Mouse (Mus musculus) layer of hippocampus, adult 9-10 months (tissue): ENCODE results near the gene Cst9.

Experiments used
- DNase-seq: peaks from one replicate; pipeline ENCODE4 v3.0.0; 2022; ENCODE audit warnings: low spot score

The Cst9 gene

DNA sequence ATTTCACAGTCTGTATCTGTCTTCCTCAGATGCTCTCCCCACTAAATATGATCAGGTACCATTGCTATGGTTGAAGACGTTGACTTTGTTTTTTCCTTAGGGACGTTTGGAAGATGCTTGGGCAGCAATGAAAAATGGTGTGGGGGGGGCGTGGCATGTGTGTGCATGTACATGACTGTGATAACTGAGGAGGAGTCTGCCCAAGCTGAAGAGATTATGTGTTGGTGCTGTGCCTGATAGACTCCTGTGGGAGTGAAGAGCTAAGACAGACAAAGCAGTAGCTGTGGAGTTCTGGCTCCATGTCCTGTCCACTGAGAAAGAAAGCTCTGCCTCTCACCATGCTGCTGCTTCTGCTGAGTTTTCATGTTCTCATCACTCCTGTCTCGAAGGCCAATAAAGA is at the start of gene Cst9:
Cst9 (plus strand) TSS at position 236 of the 400 bp plus-strand sequence.
- DNase-seq = no peak

DNA sequence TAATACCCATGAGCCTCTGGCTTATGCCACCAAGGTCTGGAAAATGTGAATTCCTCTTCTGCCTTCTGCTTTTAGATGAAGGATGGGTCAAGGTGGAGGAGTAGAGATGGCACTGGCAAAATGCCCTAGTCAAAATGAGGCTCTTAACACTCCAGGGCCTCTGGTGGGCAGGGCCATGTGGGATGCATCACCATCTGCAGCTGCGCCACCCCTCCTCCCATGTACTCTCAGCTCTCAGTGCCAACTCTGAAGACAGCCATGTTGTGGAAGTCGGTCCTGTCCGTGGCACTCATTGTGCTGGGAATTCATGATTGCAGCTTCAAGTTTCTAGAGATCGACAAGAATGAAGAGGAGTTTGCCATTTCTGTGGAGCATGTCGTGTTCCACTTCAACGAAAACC is 45.8 kb upstream of the Cst9 start, which contains the start of gene Cst12:
Cst12 (plus strand) TSS at position 220 of the 400 bp plus-strand sequence.
- no peak for DNase-seq

DNA sequence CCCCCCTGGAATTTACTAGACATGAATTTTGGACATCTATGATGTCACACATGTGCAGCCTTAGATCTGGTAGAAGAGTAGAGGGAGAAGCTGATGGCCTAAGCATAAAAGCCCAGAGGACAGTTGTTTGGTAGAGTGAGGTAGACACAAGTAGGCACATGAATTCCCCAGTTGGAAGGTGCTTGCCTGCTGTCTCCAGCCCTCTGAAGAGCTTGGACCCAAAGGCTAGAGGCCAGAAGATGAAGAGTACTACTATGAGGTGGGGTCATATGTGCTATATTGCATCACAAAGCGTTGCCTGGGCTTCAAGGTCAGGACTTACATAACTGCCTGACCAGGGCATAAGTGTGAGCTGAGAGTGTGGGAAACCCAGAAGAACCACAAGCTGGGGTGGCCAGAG is 36.5 kb upstream of the Cst9 start, which contains the start of gene Cst8:
Cst8 (plus strand) TSS at position 301 of the 400 bp plus-strand sequence.
- no peak for DNase-seq

DNA sequence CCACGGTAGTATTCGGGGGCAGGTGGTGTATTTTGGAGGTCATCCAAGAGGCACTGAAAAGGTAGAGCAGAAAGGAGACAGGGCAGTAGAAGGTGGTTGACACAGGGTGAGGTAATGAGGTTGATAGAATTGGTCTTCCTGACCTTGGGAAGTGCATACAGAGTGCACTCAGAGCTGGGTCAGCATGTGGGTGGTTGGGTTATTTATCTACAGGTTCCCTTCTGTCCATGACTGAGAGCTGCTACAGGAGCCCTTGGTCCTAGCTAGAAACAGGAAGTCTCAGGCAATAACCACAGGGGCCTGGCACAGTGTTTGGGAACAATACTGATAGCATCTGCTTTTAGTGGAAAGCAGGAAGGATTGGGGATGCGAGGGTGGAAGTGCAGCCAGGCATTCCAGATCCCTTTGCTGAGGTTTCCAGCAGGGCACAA is 33.4 kb upstream of the Cst9 start:
- DNase-seq = no peak

DNA sequence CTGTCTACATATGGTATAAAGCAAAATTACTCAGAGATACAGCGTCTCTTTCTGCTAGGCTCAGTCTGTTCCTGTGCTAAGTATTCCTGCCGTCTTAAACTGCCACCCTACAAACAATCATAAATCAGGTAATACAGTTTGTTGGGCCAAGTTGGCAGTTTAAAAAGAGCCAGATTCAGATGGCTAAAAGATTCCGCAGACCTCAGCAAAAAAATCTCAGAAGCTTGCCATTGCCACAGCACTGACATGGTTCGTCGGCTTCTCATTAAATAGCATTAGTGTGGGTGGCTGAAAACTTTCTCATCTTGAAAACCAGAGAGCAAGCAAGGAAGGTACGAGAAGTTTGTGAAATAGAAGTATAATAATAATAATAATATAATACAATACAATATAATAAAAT is 28.3 kb upstream of the Cst9 start:
- no peak for DNase-seq

DNA sequence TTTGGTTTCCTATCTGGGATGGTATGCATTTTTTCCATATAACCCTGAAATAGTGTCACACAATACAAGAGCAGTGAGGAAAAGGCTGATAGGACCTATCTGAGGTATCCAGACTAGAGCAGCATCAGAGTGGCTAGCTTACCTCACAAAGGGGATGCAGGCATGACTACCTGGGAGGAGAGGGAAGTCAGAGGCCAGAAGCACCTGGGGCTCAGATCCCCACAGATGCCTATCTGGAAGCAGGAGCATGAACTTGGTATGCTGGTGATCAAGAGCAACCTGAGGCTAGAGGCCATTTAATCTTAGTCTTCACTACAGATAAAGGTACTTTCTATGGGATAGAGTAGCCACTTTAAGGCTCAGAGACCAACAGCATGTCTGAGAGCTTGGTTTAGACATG is 15.0 kb upstream of the Cst9 start, which contains the start of gene Cst13:
Cst13 (plus strand) TSS at position 173 of the 400 bp plus-strand sequence.
- DNase-seq = no peak

DNA sequence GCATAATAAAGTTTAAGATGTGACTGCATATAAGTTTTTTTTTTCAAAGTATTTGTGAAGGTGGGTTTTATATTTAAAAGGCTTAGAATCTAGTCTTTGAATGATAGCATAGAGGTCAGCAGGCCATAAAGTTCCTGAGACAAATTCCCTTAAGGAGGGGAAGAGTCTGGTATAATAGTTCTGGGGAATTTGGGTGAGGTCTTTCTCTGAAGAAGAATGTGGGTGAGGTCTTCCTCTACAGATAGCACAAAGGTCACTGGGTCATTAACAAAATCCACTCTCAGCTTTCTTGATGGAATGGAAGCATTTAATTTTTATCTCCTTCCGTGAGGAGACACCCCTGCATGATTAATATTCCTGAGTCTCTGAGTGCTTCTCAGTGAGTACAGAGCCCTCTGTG is 9.0 kb upstream of the Cst9 start:
- DNase-seq = no peak

DNA sequence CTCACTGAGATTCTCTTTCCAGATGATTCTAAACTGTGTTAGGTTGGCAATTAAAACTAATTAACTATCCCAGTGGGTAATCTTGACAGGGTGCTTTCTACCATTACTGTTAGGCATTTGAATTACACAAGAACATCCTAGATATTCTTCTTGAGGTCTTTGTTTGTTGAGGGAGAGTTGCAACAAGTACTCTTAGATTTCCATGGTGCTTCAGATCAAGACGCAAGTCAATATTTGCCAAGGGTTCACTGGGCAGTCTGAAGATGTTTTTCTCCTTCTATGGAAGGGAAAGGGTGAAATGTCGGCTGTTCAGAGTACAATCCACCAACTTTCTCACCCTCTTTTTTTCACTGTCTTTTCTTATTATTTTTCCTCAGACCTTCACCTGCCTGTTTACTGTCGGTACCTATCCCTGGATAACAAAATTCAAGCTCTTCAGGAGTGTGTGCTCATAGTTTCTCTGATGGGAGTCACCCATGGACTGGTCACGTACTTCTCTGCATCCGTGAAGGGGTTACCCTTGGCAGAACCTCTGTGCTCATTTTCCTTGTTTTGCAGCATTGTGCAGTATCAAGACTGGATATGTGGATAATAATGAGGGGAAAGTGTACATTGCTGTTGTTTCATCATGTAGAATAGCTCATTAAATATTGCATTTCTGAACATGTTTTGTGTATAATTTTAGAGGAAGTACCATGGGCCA is 3.3 kb downstream of the Cst9 start:
- no peak for DNase-seq

DNA sequence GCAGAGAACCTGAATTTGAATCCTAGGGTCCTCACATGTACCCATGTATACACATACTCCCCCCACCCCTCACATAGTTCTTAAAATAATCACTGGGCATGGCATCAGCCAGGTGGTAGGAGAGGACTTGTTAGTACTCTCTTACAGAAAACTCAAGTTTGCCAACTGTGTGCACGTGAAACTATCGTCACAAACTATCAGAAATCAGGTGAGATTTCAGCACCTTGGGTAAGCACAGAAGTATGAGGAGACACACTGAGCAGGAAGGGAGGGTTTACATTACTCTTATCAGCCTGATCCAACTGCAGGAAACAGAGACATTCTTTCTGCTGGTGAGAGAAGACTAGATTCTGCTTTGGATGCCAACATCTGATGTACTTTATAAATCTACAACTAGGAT is 4.3 kb downstream of the Cst9 start:
- no peak for DNase-seq

DNA sequence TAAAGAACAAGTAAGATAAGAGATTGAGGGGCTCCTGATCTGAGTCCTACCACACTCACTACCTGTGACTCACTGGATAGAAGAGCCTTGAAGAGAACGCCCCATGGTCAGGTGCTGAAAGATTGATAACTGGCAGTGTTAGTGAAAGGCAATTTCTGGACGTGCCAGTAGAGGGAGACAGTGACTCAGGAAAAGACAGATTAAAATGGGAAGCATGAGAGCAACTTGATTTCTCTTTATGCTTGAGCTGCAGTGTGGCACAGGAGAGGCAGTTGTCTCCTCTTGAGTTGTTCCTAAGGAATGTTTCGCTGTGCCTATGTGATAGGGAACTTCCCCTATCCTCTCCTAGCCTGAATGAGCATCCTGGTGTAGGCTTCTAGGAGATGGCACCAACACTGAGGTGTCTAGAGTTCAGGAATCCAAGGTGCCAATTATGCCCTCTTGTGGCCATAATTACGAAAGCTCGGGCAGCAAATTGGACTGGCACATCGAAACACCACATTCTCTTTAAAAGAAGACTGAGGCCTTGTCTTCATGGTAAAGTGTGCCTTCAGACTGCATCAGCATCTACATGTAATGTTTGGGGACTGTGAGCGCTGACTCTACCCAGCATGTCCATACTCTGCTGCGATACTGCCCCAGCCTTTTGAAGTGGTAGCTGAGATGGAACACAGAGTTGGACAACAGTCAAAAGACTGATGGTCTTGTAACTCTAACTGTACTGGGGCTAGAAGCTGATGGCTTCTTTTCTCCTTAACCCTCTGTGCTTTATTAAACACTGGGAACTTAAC is 16.4 kb downstream of the Cst9 start:
- DNase-seq = peak; percentile 94

DNA sequence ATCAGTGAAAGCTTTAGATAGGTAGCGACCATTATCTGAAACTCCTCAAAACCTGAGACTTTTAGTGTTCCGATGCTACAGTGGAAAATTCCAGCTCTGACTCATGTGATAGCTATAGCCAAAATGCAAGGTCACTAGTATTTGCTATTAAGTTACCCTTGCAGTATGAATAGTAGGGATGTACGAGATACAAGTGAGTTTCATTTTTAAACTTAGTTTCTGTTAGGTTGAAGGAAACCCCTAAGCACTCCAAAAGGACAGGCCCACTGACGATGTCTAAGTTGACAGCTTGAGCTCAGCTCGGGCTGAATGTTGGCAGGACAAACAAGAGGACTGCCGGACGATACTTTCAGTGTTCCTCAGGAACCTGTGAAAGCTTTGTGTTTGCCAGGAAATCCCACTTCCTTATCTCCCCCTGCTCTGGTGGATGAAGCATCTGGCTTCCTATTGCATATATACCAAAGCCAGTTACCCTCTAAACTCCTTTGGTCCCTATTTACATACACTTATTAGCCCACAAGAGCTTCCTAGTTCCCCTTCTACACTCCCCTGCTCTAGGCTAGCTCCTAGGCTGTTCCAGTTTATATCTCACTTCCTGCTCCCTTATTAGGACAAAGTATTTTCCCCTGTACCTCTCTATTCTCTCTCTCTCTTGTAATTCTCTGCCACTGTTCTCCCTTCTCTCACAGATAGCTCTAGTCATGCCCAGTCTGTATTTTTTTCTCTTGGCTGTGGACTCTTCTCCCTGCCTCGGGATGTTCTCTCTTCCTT is 21.9 kb downstream of the Cst9 start:
- no peak for DNase-seq

DNA sequence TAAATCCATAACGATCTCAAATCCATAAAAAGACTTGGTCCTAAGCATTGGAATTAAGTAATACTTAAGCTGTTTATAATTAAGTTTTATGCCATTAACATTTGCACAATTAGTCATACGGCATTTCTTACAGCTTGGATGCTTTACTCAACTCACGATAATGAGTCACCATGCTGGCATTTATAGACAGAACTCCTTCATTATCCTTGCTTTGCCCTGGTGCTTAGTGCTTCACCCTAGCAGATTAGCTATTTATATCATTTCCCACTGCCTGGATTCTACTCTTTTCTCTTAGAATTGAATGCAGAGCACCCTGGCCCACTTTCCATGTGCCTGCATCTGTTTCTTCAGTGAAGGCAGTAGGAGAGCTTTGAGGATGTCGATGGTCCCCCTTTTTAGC is 22.6 kb downstream of the Cst9 start:
- no peak for DNase-seq

DNA sequence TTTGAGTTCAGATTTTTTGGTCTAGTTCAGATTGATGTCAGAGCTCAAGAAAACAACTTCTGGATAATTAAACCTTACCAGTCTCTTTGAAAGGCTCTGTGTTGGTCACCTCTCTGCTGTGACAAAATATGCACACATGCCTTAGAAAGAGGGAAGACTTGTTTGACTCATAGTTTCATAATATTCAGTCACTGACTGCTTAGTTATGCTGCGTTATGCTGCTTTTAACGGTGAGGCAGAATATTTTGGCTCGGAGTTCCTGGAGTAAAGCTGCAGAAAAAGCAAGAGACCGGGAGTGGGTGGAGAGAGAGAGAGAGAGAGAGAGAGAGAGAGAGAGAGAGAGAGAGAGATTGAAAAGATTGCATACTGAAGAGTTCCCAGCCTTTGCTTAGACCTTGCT is 26.0 kb downstream of the Cst9 start:
- no peak for DNase-seq

DNA sequence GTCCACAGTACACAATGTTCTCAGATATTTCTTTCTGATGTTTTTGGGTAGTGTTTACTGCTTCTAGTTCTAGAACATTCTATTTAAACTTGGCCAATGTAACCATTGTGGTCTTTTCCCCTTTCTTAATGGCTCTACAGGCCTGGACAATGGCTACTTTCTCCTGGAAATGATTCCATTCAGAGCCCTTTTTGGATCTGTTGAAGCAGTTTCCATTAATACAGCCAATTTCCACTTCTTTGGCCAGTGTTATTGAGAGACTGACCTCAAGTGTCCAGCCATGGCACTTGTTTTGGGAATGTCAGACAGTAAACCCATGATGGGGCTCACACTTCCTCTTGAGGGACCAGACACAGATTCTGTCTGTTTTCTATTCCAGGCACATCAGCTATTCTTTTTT is 26.7 kb downstream of the Cst9 start:
- no peak for DNase-seq

DNA sequence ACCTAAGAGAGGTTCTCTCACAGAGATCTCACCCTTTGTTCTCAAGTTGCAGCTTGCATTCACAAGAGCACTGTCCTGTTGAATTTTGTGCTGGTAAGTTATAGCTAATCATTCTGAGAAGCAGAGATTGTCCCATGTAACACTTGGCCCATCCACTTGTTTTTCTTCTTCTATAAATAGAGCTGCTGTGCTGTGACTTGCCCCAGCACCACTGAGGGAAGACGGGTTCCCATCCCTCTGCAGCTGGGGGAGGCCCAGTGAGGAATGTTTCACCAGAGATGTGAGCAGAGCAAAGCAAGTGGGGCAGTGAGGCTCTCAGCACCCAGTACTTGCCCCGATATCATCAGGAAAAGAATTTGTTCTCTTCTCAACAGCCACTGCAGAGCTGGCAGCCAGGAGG is 30.0 kb downstream of the Cst9 start, which contains the start of gene 9230104L09Rik:
9230104L09Rik (minus strand) TSS at position 73 of the 400 bp plus-strand sequence.
- no peak for DNase-seq

DNA sequence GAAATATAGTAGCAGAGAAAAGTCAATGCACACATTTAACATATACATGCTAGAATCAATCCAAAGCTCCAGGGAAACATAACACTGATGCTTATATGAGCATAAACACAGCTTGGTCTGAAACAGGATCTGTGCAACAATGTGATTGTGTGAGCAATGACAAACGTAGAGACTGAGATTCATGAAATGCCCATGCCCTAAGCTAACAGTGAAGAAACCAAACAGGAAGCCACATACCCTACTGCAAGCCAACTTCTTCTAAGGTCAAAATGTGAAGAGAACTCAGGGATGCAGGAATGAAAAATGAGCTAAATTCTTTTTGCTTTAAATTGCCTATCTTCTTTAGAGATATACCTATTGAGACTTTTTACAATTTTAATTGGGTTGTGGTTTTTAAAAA is 34.0 kb downstream of the Cst9 start:
- no peak for DNase-seq

DNA sequence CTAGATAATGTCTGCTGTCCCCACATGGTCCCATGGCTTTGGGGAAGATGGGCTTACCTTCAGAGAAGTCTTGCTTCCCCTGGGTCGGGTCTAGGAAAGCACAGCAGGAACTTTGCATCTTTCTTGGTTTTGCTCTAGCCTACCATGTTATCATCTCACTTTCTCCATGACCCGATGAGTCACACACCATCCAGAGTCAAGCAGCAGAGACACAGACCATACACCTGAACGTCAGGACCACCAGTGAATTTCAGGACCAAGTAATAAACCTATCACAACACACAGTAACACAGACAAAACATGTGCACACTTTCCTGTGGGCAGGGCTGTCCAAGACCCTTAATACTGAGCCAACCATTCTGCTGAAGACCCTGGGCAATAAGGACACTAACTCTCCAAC is 35.6 kb downstream of the Cst9 start:
- no peak for DNase-seq

DNA sequence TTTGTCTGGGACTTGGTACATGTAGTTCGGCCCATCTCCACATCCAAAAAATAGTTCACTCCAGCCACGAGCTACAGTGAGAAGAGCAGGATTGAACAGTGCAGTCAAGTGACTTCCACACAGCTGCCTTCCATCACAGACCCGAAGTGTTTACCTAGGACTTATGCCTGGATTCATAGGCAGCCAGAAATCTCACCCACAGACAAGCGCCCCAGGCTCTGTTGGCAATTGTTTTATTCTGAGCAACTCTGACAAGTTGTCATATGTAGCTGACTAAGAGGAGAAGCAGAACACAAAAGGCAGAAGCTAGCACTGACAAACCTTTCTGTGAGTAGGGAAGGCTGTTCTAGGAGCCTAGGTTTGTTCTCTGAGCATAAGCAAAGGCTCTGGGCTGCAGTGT is 37.9 kb downstream of the Cst9 start:
- DNase-seq = no peak

DNA sequence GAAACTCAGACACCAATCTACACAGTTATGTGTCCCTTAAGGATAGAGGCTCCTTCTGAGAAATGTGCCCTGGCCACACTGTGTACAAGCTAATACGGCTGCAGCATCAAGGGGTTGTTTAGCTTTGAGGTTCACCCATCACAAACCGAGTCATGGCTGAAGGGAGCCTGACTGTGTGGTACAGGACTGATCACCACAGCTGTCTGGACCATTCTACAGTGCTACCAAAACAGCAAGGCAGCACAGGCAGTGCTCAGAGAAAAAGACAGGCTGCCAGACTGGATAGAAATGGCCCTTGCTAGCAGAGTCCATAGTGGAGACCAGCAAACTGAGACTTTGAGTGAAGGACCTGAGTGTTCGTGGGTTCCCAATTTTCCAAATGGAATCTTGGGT is 39.3 kb downstream of the Cst9 start:
- no peak for DNase-seq

DNA sequence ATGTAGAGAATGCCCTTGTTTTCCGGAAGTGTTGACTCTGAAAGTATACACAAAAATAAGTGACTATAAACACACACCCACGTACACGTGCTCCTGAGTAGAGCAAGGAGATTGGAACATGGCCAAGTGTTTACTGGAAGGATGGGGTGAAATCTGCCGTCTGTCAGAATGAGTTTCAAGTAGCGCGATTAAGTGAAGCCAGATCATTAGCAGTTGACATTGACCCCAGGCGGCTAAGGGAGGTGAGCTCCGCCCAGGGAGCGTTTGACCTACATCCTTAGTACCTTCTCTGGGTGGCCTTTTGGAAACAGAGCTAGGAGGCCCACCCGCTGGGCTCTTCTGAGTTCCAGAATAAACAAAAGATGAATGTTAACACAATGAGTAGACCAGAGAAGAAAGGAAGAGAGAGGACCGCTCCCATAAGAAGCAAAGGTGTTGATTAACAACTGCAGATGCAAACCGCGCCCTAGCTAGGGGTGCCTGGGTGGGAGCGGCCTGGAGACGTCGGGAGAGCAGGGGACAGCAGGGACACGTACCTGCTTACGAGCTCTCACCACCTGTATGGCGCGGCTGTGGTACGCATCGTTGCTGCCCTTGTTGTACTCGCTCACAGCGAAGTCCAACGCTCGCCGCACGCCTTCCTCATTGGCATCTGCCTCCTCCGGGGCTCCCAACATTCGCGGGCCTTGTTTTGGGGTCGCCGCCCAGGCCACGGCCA is 39.8 kb downstream of the Cst9 start:
- DNase-seq = no peak

DNA sequence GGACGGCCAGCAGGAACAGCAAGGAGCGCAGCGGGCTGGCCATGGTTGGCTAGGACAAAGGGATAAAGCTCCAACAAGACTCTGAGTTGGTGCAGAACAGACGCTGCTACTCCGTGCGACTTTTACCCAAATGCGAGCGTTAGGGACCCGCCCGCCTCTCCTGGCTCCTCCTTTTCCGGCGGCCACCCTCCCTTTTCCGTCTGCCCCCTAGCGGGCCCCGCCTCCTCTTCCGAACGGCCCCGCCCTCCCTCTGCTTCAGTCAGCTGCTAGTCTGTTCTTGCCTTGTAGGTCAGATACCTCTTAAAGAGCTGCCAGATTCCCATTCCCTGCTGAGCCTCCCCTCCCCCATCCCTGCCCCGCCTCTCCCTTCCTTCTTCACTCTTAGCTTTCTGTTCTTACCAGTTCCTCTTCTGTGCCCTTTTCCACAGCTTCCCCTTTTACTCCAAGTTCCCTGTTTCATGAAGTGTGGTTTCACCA is 40.4 kb downstream of the Cst9 start, which contains the start of gene Cst3:
Cst3 (minus strand) TSS at position 358 of the 477 bp plus-strand sequence.
- peak; percentile 63 for DNase-seq
